Mouse (Mus musculus) midbrain, embryonic 16.5 days (tissue): ENCODE data around the gene Inka2. TPM values are rescaled to one million over a fixed set of nuclear protein-coding genes. Genes with fewer than 3 reads are reported as not detected.

Source experiments
- polyA plus RNA-seq: library from polyadenylated mRNA; unstranded; fragments of >200 nt; fragmentation: Nextera tagmentation; extraction: Ambion mirVana; gene quantifications from 2 replicates; pipeline ENCODE4 v1.2.1, GENCODE M21; 2015

Inka2 gene
- polyA plus RNA-seq, 1 experiment from 2014 or later = 7.0 TPM

Other genes with a start within 250 kb of the Inka2 start
- 24.6 and 27.1 TPM in 2 replicates for gene Ddx20, start 17.0 kb upstream of the Inka2 start, polyA plus RNA-seq
- gene Rap1a, start 96.7 kb downstream of the Inka2 start, polyA plus RNA-seq = 74.1 and 74.3 TPM in 2 replicates
- 0.09 and 0.14 TPM in 2 replicates for gene Adora3, start 166.3 kb downstream of the Inka2 start, polyA plus RNA-seq
- gene Tmigd3, start 166.3 kb downstream of the Inka2 start, polyA plus RNA-seq = not detected in 2 replicates
- 0.12 and 0.30 TPM in 2 replicates for gene I830077J02Rik, start 228.1 kb downstream of the Inka2 start, polyA plus RNA-seq